Mouse (Mus musculus) urinary bladder, postnatal 14 days (tissue): Measurements from ENCODE around the gene Lrrk1.

Experiments used
- DNase-seq: peaks from one replicate; pipeline ENCODE4 v3.0.0; 2021; ENCODE audit warnings: low spot score

Lrrk1 gene

DNA sequence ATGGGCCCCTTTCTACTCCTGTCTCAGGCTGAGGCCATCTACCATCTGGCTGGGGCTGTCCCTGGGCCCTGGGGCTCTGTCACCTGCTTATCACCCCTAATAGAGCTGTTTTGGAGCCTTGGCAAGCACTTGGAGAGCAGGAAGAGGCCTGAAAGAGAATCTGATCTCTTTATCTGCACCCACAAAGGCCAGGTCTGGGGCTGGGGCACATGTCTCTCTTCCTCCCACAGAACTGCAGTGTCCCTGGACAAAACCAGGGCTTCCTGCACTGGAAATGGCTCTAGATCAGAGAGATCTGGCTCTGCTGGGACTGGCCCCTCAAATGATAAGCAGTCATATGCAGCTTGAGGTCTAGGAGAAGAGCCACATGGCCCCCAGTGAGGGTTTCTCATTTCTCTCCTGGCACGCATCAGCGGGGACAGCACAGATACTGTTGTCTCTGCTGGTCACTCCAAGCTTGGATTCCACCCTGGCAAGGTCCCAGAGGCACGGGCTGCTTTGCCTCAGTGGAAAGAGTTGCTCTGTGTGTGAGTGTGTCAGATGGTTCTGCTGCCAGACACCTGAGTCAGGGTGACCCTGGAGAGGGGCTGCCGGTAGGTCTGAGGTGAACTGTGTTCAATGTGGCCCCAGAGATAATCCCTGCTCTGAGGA is 200.4 kb downstream of the Lrrk1 start:
- DNase-seq, result no peak

DNA sequence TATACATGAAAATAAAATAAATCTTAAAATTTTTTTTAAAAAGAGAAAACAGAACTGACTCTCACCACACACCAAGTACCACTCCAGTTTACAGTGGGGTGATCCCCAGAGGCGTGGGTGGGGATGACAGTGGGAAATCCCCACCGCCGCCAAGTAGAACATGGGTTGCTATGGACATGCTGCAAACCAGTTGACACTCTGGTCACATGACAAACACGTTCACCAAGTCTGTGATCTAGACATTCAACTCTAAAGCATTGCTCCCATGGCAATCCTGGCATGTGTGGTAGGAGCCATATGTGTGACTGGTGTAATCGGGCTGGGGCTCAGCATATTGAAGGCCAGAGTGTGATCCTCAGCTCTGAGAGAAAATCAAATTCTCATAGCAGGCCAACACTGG is 202.8 kb downstream of the Lrrk1 start:
- DNase-seq, result no peak

DNA sequence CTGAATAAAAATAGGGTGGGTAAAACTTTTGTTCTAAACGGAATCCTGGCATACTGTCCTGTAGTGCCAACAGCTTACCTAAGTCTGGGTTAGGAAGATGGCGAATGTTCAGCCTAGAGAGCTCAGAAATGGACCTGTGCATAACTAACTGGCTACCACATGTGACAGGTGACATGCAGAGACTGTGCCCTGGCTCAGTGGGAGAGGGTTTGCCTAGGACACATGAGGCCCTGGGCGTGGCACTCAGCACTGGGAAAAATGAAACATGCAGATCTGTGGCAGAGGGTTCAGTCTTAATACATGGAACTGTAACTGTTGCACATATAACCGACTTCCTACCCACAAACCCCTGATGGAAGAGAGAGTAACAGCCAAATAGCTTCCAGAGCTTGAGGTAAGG is 204.1 kb downstream of the Lrrk1 start:
- DNase-seq, result no peak

DNA sequence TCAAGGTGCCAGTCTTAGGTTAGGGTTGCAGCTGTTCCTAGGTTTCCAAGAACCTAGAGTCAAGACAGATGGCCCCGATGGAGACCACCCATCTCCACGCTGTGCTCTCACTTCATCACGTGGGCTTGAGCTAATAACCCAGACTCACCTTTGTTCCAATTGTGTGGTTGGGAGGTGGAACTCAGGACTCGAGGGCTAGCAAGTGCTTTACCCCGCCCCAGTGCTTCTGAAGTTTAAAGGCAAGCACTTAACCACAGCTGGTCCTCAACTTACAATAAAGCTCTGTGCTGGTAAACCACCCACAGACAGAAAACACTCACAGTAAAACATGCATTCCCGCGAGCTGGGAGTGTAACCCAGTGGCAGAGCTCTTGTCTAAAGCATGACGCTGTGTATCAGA is 204.7 kb downstream of the Lrrk1 start:
- DNase-seq, result no peak

DNA sequence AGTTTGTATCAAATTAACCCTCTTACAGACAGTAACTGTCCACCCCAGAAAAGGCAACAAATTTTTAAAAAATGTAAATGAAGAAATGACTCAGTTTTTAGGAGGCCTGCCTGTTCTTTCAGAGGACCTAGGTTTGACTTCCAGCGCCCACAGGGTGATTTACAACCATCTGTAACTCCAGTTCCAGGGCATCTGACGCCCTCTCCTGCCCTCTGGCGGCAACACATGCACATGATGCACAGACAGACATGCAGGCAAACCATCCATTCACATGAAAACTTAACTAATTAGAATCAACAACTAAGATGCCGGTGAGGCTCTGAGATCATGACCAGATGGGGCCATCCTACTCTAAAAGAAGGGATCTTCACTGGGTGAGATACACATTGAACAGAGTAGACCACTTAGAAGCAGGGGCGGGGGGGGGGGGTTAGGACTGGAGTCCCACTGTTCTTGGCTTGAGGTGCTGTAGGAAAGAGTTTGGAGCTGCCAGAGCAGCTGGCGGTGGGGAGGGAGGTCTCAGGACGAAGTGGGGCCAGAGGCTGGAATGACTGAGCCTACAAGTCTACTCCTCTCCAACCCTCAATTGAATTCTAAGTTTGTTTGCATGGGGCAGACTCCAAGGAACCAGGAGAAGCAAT is 206.0 kb downstream of the Lrrk1 start:
- no peak for DNase-seq

DNA sequence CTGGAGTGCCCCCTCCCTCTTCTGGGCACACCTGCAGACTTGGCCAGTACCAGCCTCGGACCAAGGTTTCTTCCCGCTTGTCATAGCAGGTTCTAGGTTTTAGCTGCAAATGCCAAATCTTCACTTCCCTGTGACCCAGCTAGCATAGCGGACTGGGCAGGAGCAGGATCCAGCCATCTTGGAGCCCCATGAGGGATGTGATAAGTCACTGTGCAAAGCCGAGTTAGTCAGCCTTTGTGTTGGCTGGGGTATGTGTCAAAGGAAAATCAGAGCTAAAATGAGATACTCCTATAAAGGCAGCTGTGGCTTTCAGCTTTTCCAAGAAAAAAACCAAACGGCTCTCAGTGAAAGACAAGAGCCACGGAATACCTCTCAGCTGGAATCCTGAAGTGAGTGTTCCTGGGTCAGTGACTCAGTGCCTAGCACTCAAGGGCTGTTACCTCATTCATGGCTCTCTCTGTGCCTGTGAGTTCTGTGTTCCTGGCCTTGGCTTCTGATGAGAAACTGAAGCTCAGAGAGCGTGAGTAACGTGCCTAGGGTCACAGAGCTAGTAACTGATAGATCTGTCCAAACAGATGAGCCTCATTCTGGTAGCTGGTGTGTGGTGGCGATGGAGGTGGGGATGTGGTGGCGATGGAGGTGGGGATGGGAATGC is 207.3 kb downstream of the Lrrk1 start:
- DNase-seq, result no peak

DNA sequence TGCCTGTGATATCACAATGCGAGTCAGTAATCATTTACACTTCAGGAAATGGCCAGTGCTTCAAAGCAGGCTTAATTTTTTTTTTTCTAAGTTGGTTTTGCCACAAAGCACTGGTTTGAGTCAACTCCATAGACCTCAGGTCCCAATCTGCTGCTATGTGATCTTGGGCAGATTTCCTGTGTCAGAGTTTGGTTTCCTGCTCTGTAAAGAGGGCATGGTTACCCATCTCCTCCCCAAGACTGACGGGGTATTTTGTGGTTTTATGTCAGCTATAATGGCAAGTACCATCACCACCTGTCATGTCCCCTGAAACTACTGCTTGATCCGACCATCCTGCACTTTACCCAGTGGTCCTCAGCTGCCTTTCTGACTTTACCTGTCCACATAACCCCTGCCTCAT is 207.9 kb downstream of the Lrrk1 start:
- DNase-seq, result no peak

DNA sequence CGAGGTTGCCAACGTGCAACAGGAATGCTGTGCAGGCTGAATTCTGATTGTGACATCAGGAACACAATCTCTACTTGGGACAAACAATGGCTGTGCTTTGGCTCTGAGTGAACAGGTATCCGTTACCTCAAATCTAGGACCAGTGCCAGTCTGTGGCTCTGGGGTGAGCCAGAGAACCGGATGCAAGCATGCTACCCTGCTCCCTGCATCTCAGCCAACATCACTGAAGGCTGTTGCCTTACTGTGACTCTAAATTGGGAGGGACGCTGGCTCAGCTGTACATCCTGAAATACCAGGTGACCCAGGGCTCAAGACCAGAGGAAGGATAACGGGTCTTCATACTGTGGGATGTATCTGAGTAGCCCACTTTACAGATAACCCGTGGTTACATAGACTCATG is 208.4 kb downstream of the Lrrk1 start:
- DNase-seq, result no peak

DNA sequence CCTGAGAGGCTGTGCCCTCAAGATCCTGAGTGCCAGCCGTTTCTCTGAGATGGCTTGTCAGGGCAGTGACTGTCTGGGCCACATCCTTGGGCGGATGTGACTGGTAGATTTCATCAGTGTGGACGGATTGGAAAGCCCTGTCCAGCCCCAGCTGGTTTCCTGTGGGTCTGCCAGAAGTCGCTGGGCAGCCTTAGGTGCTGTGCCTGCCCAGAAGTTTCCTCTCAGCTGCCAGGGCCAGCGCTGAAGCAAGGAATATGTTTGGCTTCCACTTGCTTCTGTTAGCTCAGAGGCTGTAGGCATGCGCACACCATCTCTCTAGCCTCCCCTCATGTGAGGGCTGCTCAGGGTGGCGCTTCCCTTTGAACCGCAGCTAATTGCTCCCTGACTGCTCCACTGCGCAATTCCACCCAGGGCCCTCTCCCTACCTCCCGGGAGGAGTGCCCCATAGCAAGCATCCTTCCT is 209.0 kb downstream of the Lrrk1 start:
- no peak for DNase-seq

DNA sequence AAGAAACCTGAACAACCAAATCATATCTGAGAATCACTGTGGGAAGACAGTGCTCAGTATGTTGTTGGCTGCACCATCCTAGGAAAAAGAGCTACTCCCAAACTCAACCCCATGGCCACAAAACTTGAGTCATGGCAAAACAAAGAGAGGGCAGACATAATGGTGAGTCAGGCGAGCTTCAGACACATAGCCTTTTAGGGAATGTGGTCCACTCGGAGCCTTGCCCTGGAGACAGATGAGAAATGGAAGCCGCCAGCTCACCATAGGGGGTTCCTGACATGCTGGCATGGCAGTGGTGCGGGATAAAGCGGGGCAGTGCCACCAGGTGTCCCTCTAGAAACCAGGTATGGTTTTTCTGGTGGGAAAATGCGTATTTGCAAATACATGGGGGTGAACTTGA is 210.0 kb downstream of the Lrrk1 start:
- DNase-seq, result no peak

DNA sequence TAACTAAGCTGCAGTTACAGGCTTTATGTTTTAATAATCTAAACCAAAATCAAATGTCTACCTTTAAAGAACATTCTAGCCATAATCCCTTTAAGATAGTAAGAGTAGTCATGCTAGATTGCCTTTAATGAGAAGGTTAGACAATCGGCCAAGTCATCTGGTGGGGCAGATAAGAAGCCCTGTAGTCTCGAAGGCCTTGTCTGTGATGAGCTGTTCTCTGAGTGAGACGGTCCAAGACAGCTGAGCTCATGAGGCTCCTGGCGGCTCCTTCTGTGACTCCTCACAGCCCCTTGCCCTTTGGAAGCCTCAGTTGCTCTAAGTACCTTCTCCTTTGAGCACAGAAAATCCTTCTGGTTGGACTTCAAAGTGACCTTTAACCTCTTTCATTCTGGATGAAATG is 211.2 kb downstream of the Lrrk1 start:
- no peak for DNase-seq
